Mouse (Mus musculus) embryonic fibroblast, embryonic 13.5 days (primary cell): Measurements from ENCODE around the gene Jph4.

Experiments used
- CTCF ChIP-seq: IDR thresholded peaks from 2 replicates; pipeline ENCODE4 v1.5.1; 2011; ENCODE audit warnings: mild to moderate bottlenecking, control low read depth, low read length, moderate library complexity, borderline replicate concordance; ENCODE audit not compliant: insufficient read depth
- POLR2A ChIP-seq: IDR thresholded peaks from 2 replicates; pipeline ENCODE4 v1.6.1; 2011; ENCODE audit warnings: low read depth, mild to moderate bottlenecking, control low read depth, low read length, moderate library complexity

GRCm38 (mm10) chr14:55083481-55083880, 33.3 kb downstream of the Jph4 start:
- no peak for TF ChIP-seq CTCF
- TF ChIP-seq POLR2A: no peak
